Mouse (Mus musculus): ENCODE results near the gene Anapc5. TPM values are rescaled to one million over a fixed set of nuclear protein-coding genes. Genes with fewer than 3 reads are reported as not detected.

Anapc5 gene
- polyA plus RNA-seq, 1 experiment: 150 TPM

GRCm38 (mm10) chr5:122822441-122822840, 1.3 kb upstream of the Anapc5 start:
- no peak for DNase-seq (ENCODE audit: low read depth in 1 of 2, low spot score in 2 of 2)
- H3K4me3 ChIP-seq (ENCODE audit: extremely low read depth, insufficient read depth, insufficient read length): no peak overlapping the region
- no peak overlapping the region for H3K27ac ChIP-seq (ENCODE audit: insufficient read depth, low read length)
- TF ChIP-seq POLR2A (IDR thresholded peaks at IDR 0.05; ENCODE audit: low read depth, low read length): no peak
- no peak for TF ChIP-seq CTCF (IDR thresholded peaks at IDR 0.05; ENCODE audit: extremely low read depth, insufficient read depth, insufficient read length, insufficient replicate concordance)
- no peaks in the 10 kb centered on the region for H3K4me1 ChIP-seq (ENCODE audit: control insufficient read depth, insufficient read depth, insufficient read length)
- H3K36me3 ChIP-seq (ENCODE audit: control insufficient read depth, insufficient read depth, low read length): peaks cover 13% of the 10 kb centered on the region
- H3K27me3 ChIP-seq (ENCODE audit: control insufficient read depth, insufficient read depth, low read length): no peaks in the 10 kb centered on the region
- 91% methylated on average over 4 of the region's 4 CpGs for WGBS

DNA sequence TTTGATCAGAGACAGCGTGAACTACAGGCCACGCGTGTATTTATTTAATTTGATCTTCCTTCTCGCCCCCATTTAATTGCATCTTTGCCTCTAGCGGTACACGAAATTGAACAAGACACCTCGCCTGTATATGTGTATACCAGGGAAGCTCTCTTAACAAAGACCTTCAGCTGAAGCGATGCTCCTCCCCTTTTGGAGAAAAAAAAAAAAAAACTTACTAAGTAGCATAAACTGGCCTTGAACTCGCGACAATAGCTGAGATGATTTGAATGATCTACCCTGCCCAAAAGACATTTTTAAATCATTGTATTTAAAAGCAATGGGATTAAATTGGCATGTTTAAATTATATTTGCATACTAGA, 366 bp upstream of the Anapc5 start:
- H3K4me1 ChIP-seq (ENCODE audit: control insufficient read depth, insufficient read depth, insufficient read length): no peaks in the 10 kb centered on the region
- no peak for DNase-seq (ENCODE audit: low read depth in 1 of 2, low spot score in 2 of 2)
- H3K4me3 ChIP-seq (ENCODE audit: extremely low read depth, insufficient read depth, insufficient read length): peak overlapping the region; percentile 57
- peak overlapping the region; percentile 75 for H3K27ac ChIP-seq (ENCODE audit: insufficient read depth, low read length)
- peaks cover 17% of the 10 kb centered on the region for H3K36me3 ChIP-seq (ENCODE audit: control insufficient read depth, insufficient read depth, low read length)
- no peaks in the 10 kb centered on the region for H3K27me3 ChIP-seq (ENCODE audit: control insufficient read depth, insufficient read depth, low read length)
- WGBS: under 1% methylated on average over 10 of the region's 10 CpGs
- no peak for TF ChIP-seq POLR2A (IDR thresholded peaks at IDR 0.05; ENCODE audit: low read depth, low read length)
- no peak for TF ChIP-seq CTCF (IDR thresholded peaks at IDR 0.05; ENCODE audit: extremely low read depth, insufficient read depth, insufficient read length, insufficient replicate concordance)

DNA sequence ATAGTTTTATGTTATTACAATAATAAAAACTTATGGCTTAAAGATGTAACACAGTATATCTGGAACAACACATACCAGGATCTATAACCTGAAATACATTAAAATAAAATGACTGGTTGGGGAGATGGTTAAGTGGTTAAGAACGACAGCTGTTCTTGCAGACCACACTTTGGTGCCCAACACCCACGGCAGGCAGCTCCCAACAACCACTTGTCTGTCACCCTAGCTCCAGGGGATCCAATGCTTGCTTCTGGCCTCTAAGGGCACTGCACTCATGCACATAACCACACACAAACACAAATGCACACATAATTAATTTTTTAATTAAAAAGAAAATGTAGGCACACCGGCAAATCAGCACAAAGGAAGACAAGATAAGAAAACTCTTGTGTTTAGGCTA, 8.4 kb downstream of the Anapc5 start:
- peaks cover 35% of the 10 kb centered on the region for H3K36me3 ChIP-seq (ENCODE audit: control insufficient read depth, insufficient read depth, low read length)
- TF ChIP-seq CTCF (IDR thresholded peaks at IDR 0.05; ENCODE audit: extremely low read depth, insufficient read depth, insufficient read length, insufficient replicate concordance) (no peak), POLR2A (IDR thresholded peaks at IDR 0.05; ENCODE audit: low read depth, low read length) (no peak)
- H3K4me3 ChIP-seq (ENCODE audit: extremely low read depth, insufficient read depth, insufficient read length): no peak overlapping the region
- no peak for DNase-seq (ENCODE audit: low read depth in 1 of 2, low spot score in 2 of 2)
- H3K4me1 ChIP-seq (ENCODE audit: control insufficient read depth, insufficient read depth, insufficient read length): no peaks in the 10 kb centered on the region
- no peak overlapping the region for H3K27ac ChIP-seq (ENCODE audit: insufficient read depth, low read length)
- WGBS: 66% methylated on average over 3 of the region's 3 CpGs
- no peaks in the 10 kb centered on the region for H3K27me3 ChIP-seq (ENCODE audit: control insufficient read depth, insufficient read depth, low read length)

GRCm38 (mm10) chr5:122811364-122812079, 9.6 kb downstream of the Anapc5 start:
- H3K36me3 ChIP-seq (ENCODE audit: control insufficient read depth, insufficient read depth, low read length): peaks cover 37% of the 10 kb centered on the region
- TF ChIP-seq CTCF (IDR thresholded peaks at IDR 0.05; ENCODE audit: extremely low read depth, insufficient read depth, insufficient read length, insufficient replicate concordance) (peak; percentile 88; the same call in 1 of the 2 replicates), POLR2A (IDR thresholded peaks at IDR 0.05; ENCODE audit: low read depth, low read length) (no peak)
- H3K4me1 ChIP-seq (ENCODE audit: control insufficient read depth, insufficient read depth, insufficient read length): no peaks in the 10 kb centered on the region
- WGBS: 83% methylated on average over 9 of the region's 9 CpGs
- no peak overlapping the region for H3K27ac ChIP-seq (ENCODE audit: insufficient read depth, low read length)
- peak; percentile 70 to 72 for DNase-seq (ENCODE audit: low read depth in 1 of 2, low spot score in 2 of 2)
- H3K27me3 ChIP-seq (ENCODE audit: control insufficient read depth, insufficient read depth, low read length): no peaks in the 10 kb centered on the region
- H3K4me3 ChIP-seq (ENCODE audit: extremely low read depth, insufficient read depth, insufficient read length): no peak overlapping the region

GRCm38 (mm10) chr5:122805503-122805902, 15.6 kb downstream of the Anapc5 start:
- WGBS: 76% methylated on average over 3 of the region's 3 CpGs
- DNase-seq (ENCODE audit: low read depth in 1 of 2, low spot score in 2 of 2): no peak
- peaks cover 42% of the 10 kb centered on the region for H3K36me3 ChIP-seq (ENCODE audit: control insufficient read depth, insufficient read depth, low read length)

DNA sequence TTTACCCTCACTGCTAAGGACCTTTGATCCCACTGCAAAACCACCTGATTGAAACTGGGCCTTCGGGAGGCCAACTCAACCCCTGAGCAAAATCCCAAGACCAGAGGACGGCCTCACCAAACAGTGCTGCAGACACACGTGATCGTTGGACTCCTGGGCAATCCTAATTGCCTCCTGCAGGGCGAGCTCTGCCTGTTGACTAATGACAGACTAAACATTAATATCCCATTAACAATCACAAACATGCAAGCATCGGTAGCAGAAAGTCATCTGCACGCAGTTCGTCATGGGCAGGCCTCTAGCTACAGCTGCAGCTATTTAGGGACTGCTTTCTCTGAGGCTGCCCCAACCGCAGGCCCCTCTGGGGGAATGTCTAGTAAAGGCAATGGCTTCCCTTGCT, 18.4 kb downstream of the Anapc5 start:
- Histone ChIP-seq H3K27ac (ENCODE audit: insufficient read depth, low read length) (no peak overlapping the region), H3K4me1 (ENCODE audit: control insufficient read depth, insufficient read depth, insufficient read length) (no peaks in the 10 kb centered on the region), H3K4me3 (ENCODE audit: extremely low read depth, insufficient read depth, insufficient read length) (no peak overlapping the region), H3K27me3 (ENCODE audit: control insufficient read depth, insufficient read depth, low read length) (no peaks in the 10 kb centered on the region), H3K36me3 (ENCODE audit: control insufficient read depth, insufficient read depth, low read length) (peaks cover 60% of the 10 kb centered on the region)
- WGBS: 94% methylated on average over 9 of the region's 9 CpGs
- TF ChIP-seq POLR2A (IDR thresholded peaks at IDR 0.05; ENCODE audit: low read depth, low read length) (no peak), CTCF (IDR thresholded peaks at IDR 0.05; ENCODE audit: extremely low read depth, insufficient read depth, insufficient read length, insufficient replicate concordance) (no peak)
- no peak for DNase-seq (ENCODE audit: low read depth in 1 of 2, low spot score in 2 of 2)

More at GRCm38 (mm10) chr5:122805503-122805902, 15.6 kb downstream of the Anapc5 start:
- Histone ChIP-seq H3K27ac (ENCODE audit: insufficient read depth, low read length) (no peak overlapping the region), H3K4me1 (ENCODE audit: control insufficient read depth, insufficient read depth, insufficient read length) (no peaks in the 10 kb centered on the region), H3K27me3 (ENCODE audit: control insufficient read depth, insufficient read depth, low read length) (no peaks in the 10 kb centered on the region), H3K4me3 (ENCODE audit: extremely low read depth, insufficient read depth, insufficient read length) (no peak overlapping the region)
- TF ChIP-seq POLR2A (IDR thresholded peaks at IDR 0.05; ENCODE audit: low read depth, low read length) (no peak), CTCF (IDR thresholded peaks at IDR 0.05; ENCODE audit: extremely low read depth, insufficient read depth, insufficient read length, insufficient replicate concordance) (no peak)

DNA sequence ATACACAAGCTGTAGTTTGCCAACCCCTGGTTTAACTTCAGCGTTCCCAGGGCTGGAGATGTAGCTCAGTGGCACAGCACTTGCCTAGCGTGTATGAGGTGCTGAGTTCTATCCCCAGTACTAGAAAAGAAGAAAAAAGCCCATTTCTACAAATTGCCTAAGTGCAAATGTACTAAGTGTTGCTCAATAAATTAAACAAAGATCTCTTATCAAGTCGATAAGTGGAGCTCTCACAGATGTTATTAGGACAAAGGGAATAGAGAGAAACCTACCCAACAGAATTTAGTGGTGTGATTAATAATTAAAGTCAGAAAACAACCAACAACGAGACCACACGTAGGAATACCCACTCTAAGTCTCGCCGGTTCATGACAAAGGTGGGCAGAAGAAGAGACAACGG, 19.5 kb downstream of the Anapc5 start:
- Histone ChIP-seq H3K27ac (ENCODE audit: insufficient read depth, low read length) (no peak overlapping the region), H3K27me3 (ENCODE audit: control insufficient read depth, insufficient read depth, low read length) (no peaks in the 10 kb centered on the region), H3K36me3 (ENCODE audit: control insufficient read depth, insufficient read depth, low read length) (peaks cover 58% of the 10 kb centered on the region), H3K4me1 (ENCODE audit: control insufficient read depth, insufficient read depth, insufficient read length) (no peaks in the 10 kb centered on the region), H3K4me3 (ENCODE audit: extremely low read depth, insufficient read depth, insufficient read length) (no peak overlapping the region)
- no peak for TF ChIP-seq CTCF (IDR thresholded peaks at IDR 0.05; ENCODE audit: extremely low read depth, insufficient read depth, insufficient read length, insufficient replicate concordance)
- TF ChIP-seq POLR2A (IDR thresholded peaks at IDR 0.05; ENCODE audit: low read depth, low read length): no peak
- 96% methylated on average over 8 of the region's 8 CpGs for WGBS
- no peak for DNase-seq (ENCODE audit: low read depth in 1 of 2, low spot score in 2 of 2)

All from spleen, adult 2 months (tissue).